Mouse (Mus musculus) adrenal gland, adult 8-10 months (tissue): ENCODE data around the gene Ntmt1. TPM values are rescaled to one million over a fixed set of nuclear protein-coding genes. Genes with fewer than 3 reads are reported as not detected.
A peak's percentile ranks its signal among the peaks of the same experiment; 100 is the strongest.

ENCODE experiments used
- DNase-seq: peaks from one replicate; pipeline ENCODE4 v3.0.0; 2022
- total RNA-seq, 4 experiments: library from RNA; stranded (reverse); gene quantifications; 2 replicates each; pipeline ENCODE4 v1.2.4; 2022

The Ntmt1 gene
- total RNA-seq, 4 experiments from 2014 or later, result 40.1 to 77.8 (median 49.1) TPM

GRCm38 (mm10) chr2:30826825-30827748 is 19.5 kb downstream of the Ntmt1 start:
- DNase-seq, result no peak

DNA sequence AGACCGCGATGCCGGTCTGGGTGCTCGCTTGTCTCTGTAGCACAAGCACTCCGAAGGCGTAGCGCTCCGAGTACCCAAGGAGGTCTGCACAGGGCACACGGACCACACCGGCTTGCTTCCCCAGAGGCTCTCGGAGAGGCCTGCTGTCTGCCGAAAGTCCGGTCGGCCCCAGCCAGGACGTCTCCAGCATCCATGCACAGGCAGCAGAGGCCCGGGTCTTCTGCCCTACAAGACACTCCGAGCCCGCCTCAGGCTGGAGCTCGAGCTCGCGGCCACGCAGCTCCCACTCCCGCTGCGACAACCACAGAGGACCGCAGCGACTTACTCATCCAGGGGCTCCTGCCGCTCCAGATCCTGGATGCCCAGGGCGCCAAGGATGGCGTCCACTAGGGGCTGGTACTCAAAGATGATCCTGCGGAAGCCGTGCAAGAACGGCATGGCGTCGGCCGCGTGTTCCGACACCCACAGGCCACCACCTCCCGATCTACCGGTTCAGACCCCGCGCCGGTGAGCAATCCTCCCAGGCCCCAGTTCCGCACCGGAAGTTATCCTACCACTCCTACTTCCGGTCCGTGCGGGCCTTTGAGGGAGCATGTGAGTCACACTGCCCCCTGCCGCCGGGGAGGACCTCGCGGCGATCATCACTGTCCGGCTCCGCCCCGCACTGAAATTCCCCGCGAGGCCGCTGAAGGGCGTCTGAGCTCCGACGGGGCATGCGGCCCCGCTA is 20.3 kb downstream of the Ntmt1 start:
- peak; percentile 88 for DNase-seq

DNA sequence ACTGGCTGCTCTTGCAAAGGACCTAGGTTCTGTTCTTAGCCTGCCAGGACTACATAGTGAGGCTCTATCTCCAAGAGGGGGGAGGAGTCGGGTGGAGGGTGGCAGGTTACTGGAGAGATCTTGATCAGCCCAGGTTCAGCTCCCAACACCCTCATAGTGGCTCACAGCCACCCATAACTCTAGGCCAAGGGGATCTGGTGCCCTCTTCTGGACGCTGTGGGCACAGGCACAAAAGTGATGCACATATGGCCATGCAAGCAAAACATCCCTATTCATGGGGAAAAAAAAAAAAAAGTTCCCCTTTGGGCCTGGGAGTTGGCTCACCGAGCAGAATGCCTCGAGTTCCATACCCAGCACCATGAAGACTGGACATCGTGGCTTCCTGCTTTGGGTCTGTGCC is 21.7 kb downstream of the Ntmt1 start:
- DNase-seq, result no peak

- no peak for DNase-seq
These were observed 22.7 kb downstream of the Ntmt1 start, which contains the start of gene Asb6 for GRCm38 (mm10) chr2:30830283-30830795. Asb6 (minus strand) TSS chr2:30830333.

GRCm38 (mm10) chr2:30833644-30834043 is 26.0 kb downstream of the Ntmt1 start:
- no peak for DNase-seq

GRCm38 (mm10) chr2:30834373-30835022 is 26.9 kb downstream of the Ntmt1 start, which contains the start of gene Prrx2:
Prrx2 (plus strand) TSS chr2:30834972.
- no peak for DNase-seq

GRCm38 (mm10) chr2:30836238-30836990 is 28.8 kb downstream of the Ntmt1 start:
- no peak for DNase-seq

- no peak for DNase-seq
These were observed 35.0 kb downstream of the Ntmt1 start for GRCm38 (mm10) chr2:30842615-30843014.

DNA sequence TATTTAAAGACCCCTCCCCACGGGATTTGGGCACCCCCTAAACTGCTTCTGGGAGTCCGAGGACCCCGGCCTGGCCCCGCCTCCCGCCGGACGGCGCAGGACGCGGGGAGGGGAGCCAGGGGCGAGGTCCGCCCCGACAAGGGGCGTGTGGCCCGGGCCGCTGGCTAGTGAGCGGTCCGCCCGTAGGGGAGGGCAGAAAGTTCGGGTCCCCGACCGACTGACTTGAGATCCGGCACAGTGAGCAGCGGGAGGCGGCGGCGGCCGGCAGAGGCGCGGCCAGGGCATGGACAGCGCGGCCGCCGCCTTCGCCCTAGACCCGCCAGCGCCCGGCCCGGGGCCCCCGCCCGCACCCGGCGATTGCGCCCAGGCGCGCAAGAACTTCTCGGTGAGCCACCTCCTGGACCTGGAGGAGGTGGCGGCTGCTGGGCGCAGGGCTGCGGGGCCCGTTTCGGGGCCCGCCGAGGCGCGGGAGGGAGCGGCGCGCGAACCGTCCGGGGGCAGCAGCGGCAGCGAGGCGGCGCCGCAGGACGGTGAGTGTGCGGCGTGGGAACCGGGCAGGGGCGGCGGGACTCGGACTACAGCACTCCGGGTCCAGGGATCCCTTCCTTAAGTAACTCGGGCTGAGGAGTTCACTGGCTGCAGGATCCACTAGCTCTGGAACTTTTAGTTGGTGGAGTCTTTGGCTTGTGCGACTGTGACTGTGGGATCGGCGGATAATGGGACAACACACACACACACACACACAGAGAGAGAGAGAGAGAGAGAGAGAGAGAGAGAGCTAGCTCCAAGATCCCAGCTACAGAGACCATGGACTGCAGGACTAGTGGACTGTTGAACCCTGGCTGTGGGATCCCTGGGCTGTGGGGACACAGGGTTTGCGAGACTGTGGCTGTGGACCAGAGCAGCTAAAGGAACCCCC is 37.8 kb downstream of the Ntmt1 start:
- no peak for DNase-seq

DNA sequence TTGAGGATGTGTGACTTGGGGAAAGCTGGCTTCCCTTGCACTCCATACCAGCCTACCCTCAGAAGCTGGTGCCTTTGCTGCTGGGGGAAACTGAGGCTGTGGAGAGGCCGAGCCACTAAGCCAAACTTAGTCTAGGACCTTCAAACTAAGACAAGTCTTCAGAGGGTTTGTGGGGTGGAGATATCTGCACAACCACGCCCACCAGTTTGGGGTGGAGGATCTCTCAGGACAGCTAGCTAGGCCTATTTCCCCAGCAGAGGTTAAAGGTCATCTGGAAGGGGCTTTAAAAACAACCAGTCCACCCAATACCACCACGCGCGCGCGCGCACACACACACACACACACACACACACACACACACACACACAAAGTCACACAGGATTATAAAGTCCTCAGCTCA is 38.6 kb downstream of the Ntmt1 start:
- DNase-seq, result no peak

GRCm38 (mm10) chr2:30846723-30847122 is 39.1 kb downstream of the Ntmt1 start:
- no peak for DNase-seq

DNA sequence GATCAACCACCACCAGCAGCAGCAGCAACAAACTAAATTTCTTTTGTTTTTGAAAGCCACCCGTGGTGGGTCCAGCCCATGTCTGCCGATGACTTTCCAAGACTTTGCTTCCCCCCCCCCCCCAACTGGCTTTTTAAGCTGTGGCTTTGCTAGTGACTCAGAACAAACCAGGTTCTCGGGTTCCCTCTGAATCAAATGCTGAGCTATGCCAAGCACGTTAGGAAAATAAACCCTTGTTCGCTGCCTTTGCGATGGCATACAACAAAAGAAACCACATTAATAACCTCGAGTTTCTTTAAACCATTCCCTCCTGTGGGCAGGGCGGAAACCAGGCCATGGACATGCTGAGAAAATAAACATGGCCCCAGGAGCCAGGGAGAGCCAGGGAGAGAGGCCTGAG is 40.6 kb downstream of the Ntmt1 start:
- no peak for DNase-seq

DNA sequence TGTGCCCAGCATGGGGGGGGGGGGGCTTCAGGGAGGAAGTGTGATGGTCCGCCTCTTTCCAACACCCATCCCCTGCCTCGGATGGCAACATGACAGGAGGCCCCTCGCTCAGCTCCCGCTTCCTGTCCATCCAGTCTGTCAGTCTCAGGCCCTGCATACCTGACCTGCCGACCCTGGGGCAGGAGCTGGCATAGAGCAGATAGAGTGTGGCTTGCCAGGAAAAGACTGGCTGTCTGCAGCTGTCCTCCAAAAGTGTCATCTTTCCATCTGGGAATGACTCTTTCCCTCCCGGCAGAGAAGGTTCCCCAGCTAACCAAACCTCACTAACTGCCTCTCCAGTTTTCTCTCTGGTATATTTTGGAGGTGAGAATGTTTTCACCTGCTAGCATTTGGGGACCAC is 43.0 kb downstream of the Ntmt1 start:
- no peak for DNase-seq

DNA sequence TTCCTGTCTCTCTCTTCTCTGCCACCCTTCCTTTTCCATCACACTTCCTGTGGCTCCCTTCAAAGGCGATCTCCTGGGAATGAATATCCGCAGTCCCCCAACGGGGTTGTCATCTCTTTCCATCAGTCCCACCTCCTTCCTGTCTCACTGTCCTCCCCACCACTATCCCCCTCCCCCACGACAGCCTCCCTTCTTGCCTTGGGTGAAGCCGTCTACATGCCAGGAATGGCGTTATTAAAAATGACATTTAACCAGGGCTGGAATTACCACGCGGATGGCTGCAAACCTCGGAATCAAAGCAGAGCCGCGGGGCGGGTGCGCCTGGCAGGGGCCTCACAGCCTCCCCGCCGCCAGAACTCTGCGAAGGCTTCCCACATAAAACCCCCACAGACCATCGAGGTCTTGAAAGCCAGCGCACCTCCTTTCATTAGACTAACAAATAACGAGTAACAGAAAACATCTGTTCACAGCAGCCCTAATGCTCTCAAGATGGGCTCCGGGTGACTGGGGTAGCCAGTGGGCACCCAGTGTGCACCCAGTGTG is 45.2 kb downstream of the Ntmt1 start:
- no peak for DNase-seq

DNA sequence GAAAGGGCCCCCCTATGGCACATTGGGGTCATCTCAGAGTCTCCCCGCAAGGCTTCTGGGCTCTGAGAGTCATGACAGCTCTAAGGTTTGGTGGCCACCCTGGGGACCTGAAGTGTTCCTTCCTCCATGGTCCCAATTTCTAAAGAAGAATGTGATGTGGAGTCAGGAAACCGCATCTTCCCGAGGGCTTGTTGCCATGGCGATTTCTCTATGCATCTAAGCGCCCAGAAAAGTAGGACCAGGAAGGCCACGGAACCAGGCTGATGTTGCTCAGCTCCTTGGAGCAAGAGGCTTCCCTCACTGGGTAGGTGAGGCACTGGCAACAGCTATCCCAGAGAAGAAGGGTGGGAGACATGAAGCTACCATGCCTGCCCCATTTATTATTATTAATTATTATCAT is 49.5 kb downstream of the Ntmt1 start:
- no peak for DNase-seq

- DNase-seq, result no peak
These were observed 52.2 kb downstream of the Ntmt1 start for GRCm38 (mm10) chr2:30859782-30860181.

- no peak for DNase-seq
These were observed 54.5 kb downstream of the Ntmt1 start for GRCm38 (mm10) chr2:30862081-30862480.

- peak; percentile 19 for DNase-seq
These were observed 55.9 kb downstream of the Ntmt1 start for GRCm38 (mm10) chr2:30863574-30863973.

DNA sequence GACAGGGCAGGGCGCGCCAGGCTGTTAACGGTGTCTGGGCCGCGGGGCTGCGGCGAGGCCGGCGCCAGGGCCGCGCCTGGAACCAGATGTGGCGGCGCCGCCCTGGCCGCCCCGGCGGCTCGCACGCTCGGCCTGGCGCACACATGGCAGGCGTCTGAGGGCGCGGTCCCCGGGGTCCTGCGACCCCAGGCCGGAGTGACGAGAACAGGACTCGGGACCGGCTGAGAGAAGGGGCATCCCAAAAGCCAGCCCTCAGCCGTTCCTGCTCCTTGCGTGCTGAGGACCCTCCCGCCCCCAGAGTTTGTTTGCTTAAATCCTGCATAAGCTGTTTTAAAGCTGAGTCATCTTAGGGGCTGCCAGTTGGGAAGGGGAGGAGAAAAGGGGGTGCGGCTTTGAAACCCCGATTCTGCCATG is 57.3 kb downstream of the Ntmt1 start:
- no peak for DNase-seq

DNA sequence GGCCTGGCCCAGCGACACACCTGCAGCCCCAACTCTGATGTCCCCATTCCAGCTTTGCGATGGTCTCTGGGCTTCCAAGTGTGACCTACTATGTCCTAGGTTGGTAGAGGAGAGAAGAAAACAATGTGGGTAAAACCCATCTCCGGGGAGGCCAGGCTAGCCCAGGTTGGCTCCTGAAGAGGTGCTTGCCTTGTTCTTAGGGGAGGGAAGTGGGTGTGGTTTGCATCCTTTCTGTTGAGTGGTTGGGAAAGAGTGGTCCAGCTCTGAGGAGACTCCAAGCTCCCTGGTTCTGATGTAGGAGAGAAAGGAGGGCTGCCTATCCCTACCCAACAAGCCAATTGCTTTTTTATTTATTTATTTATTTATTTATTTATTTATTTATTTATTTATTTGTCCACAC is 57.8 kb downstream of the Ntmt1 start:
- no peak for DNase-seq

DNA sequence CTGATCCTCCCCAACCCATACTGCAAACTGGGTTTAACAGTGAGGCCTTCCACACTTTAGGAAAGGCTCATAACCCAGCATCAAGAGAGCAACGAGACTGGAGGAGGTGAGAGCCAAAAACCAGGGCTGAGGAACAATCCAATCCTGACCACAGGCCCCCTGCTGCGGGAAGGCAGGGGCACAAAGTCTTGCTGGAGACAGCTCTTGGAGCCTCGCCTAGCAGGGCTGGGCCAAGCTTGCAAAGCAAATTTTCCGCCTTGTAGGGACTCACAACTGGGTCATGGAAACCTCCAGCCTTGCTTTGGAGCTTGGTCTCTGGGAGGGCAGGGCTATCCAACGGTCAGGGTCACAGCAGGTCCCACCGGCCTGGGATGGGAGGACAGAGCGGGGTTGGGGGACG is 63.2 kb downstream of the Ntmt1 start:
- DNase-seq, result no peak
